Mouse (Mus musculus) thymus, adult 2 months (tissue): Measurements from ENCODE around the gene Adamts9. TPM values are rescaled to one million over a fixed set of nuclear protein-coding genes. Genes with fewer than 3 reads are reported as not detected.

ENCODE experiments used
- DNase-seq: peaks from one replicate; pipeline ENCODE4 v3.0.0; 2021
- H3K27ac ChIP-seq: fragments of 200-500 bp; 2 replicates; pipeline ENCODE4 v1.5.1; 2012; ENCODE audit warnings: low read length, control low read depth; ENCODE audit not compliant: control insufficient read depth, insufficient read depth
- H3K27me3 ChIP-seq: fragments of 200-500 bp; 2 replicates; pipeline ENCODE4 v1.6.1; 2012; ENCODE audit warnings: mild to moderate bottlenecking, low read length, moderate library complexity, mixed read lengths; ENCODE audit not compliant: control insufficient read depth, insufficient read depth
- H3K36me3 ChIP-seq: fragments of 200-500 bp; 2 replicates; pipeline ENCODE4 v1.6.1; 2012; ENCODE audit warnings: mild to moderate bottlenecking, low read length, moderate library complexity; ENCODE audit not compliant: control insufficient read depth, insufficient read depth
- H3K4me1 ChIP-seq: fragments of 200-500 bp; replicated peaks from 2 replicates; pipeline ENCODE4 v1.6.1; 2012; ENCODE audit warnings: low read length; ENCODE audit not compliant: control insufficient read depth, insufficient read depth
- H3K4me3 ChIP-seq: fragments of 200-500 bp; 2 replicates; pipeline ENCODE4 v1.5.1; 2012; ENCODE audit warnings: mild to moderate bottlenecking, low read length, control low read depth, moderate library complexity; ENCODE audit not compliant: control insufficient read depth, insufficient read depth
- CTCF ChIP-seq: fragments of 200-500 bp; IDR thresholded peaks from 2 replicates; pipeline ENCODE4 v1.5.1; 2012; ENCODE audit warnings: mild to moderate bottlenecking, control low read depth, low read length, moderate library complexity, borderline replicate concordance; ENCODE audit not compliant: control insufficient read depth, poor library complexity, insufficient read depth; ENCODE audit errors: extremely low read depth
- POLR2A ChIP-seq: fragments of 200-500 bp; IDR thresholded peaks from 2 replicates; pipeline ENCODE4 v1.6.1; 2012; ENCODE audit warnings: mild to moderate bottlenecking, low read length, control low read depth, moderate library complexity; ENCODE audit not compliant: control insufficient read depth, poor library complexity, insufficient read depth; ENCODE audit errors: extremely low read depth
- WGBS: fragments of 180-500 bp; shearing (Covaris S2); methylation state at CpG from one replicate; pipeline ENCODE4 v1.1.7; 2018; 5-methylcytosine and 5-hydroxymethylcytosine counted together
- polyA plus RNA-seq: library from polyadenylated mRNA; depleted of rRNA; stranded (reverse); fragments of >200 nt; gene quantifications from 2 replicates; pipeline ENCODE4 v1.2.3, GENCODE M21; 2012

The Adamts9 gene
- polyA plus RNA-seq, 1 experiment, result 4.5 TPM

- 95% methylated on average over 14 of the region's 14 CpGs for whole genome bisulfite sequencing
- no peak for TF ChIP-seq POLR2A
- TF ChIP-seq CTCF, result no peak
- Histone ChIP-seq H3K4me1 (no peaks in the 10 kb centered on the region), H3K4me3 (no peak overlapping the region), H3K36me3 (no peaks in the 10 kb centered on the region), H3K27ac (no peak overlapping the region), H3K27me3 (no peaks in the 10 kb centered on the region)
- DNase-seq, result no peak
These were observed 63.5 kb downstream of the Adamts9 start for GRCm38 (mm10) chr6:92879700-92880265.

- Histone ChIP-seq H3K27ac (no peak overlapping the region), H3K4me3 (no peak overlapping the region), H3K4me1 (no peaks in the 10 kb centered on the region), H3K27me3 (no peaks in the 10 kb centered on the region), H3K36me3 (no peaks in the 10 kb centered on the region)
- no peak for TF ChIP-seq CTCF
- no peak for TF ChIP-seq POLR2A
- 98% methylated on average over 5 of the region's 5 CpGs for WGBS
- no peak for DNase-seq
These were observed 64.5 kb downstream of the Adamts9 start for GRCm38 (mm10) chr6:92878771-92879170.

- Histone ChIP-seq H3K4me3 (no peak overlapping the region), H3K27ac (no peak overlapping the region), H3K36me3 (no peaks in the 10 kb centered on the region), H3K27me3 (no peaks in the 10 kb centered on the region), H3K4me1 (no peaks in the 10 kb centered on the region)
- TF ChIP-seq CTCF, result no peak
- 97% methylated on average over 4 of the region's 4 CpGs for WGBS
- DNase-seq, result no peak
These were observed 66.1 kb downstream of the Adamts9 start for GRCm38 (mm10) chr6:92877236-92877635.

- WGBS, result 31% methylated on average over 5 of the region's 5 CpGs
- Histone ChIP-seq H3K4me1 (no peaks in the 10 kb centered on the region), H3K4me3 (no peak overlapping the region), H3K27me3 (no peaks in the 10 kb centered on the region), H3K27ac (no peak overlapping the region), H3K36me3 (no peaks in the 10 kb centered on the region)
- TF ChIP-seq CTCF (no peak), POLR2A (no peak)
- DNase-seq, result no peak
These were observed 67.2 kb downstream of the Adamts9 start for GRCm38 (mm10) chr6:92876121-92876520.

- no peak overlapping the region for H3K4me3 ChIP-seq
- TF ChIP-seq CTCF (no peak), POLR2A (no peak)
- H3K36me3 ChIP-seq, result no peaks in the 10 kb centered on the region
- no peaks in the 10 kb centered on the region for H3K4me1 ChIP-seq
- no peak overlapping the region for H3K27ac ChIP-seq
- WGBS, result 84% methylated on average over 2 of the region's 2 CpGs
- no peak for DNase-seq
- H3K27me3 ChIP-seq, result no peaks in the 10 kb centered on the region
These were observed 68.0 kb downstream of the Adamts9 start for GRCm38 (mm10) chr6:92875340-92875739.

GRCm38 (mm10) chr6:92874854-92875253 lies 68.4 kb downstream of the Adamts9 start:
- H3K4me1 ChIP-seq, result no peaks in the 10 kb centered on the region
- no peak overlapping the region for H3K4me3 ChIP-seq
- no peak for DNase-seq
- 9% methylated on average over 5 of the region's 5 CpGs for WGBS
- TF ChIP-seq POLR2A (no peak), CTCF (no peak)
- no peaks in the 10 kb centered on the region for H3K36me3 ChIP-seq
- no peaks in the 10 kb centered on the region for H3K27me3 ChIP-seq
- H3K27ac ChIP-seq, result no peak overlapping the region

- WGBS, result 87% methylated on average over 10 of the region's 10 CpGs
- no peak overlapping the region for H3K4me3 ChIP-seq
- H3K27me3 ChIP-seq, result no peaks in the 10 kb centered on the region
- no peak for DNase-seq
- TF ChIP-seq POLR2A, result no peak
- no peak for TF ChIP-seq CTCF
- H3K27ac ChIP-seq, result no peak overlapping the region
- no peaks in the 10 kb centered on the region for H3K4me1 ChIP-seq
- no peaks in the 10 kb centered on the region for H3K36me3 ChIP-seq
These were observed 70.5 kb downstream of the Adamts9 start for GRCm38 (mm10) chr6:92872766-92873165.
